Mouse (Mus musculus): ENCODE results near the gene Esyt1. TPM values are rescaled to one million over a fixed set of nuclear protein-coding genes. Genes with fewer than 3 reads are reported as not detected.
A peak's percentile ranks its signal among the peaks of the same experiment; 100 is the strongest.

Esyt1 gene
- polyA plus RNA-seq, 1 experiment from 2014 or later = 11.7 TPM

DNA sequence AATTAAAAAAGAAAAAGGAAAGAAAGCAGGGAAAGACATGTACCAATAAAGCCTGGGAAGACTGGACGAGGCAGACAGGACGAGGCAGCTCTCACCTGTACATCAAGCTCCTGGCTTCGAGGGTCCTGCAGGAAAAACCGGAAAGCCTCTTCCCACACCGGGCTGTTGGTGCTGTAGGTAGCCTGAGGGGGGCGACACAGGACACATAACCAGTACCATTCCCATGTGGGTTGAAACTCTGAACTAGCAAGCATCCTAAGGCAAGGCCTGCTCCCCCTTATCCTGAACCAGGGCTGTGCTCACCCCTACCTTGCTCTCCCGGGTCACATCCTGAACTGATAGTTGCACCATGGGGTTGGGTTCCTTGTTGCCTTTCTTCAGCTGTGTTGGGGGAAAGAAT is 6.8 kb downstream of the Esyt1 start:
- Histone ChIP-seq H3K27me3 (replicated peaks; ENCODE audit: control insufficient read depth, insufficient read depth, low read length) (no peaks in the 10 kb centered on the region), H3K4me3 (ENCODE audit: low read depth, low read length) (no peak overlapping the region), H3K9me3 (ENCODE audit: control insufficient read depth) (no peaks in the 10 kb centered on the region), H3K4me2 (replicated peaks; ENCODE audit: low read depth) (no peak overlapping the region), H3K9ac (ENCODE audit: low read depth, low read length) (no peak overlapping the region), H3K27ac (ENCODE audit: low read depth, low read length) (no peak overlapping the region), H3K4me1 (replicated peaks; ENCODE audit: control insufficient read depth, insufficient read depth, low read length) (no peaks in the 10 kb centered on the region), H3K36me3 (ENCODE audit: control insufficient read depth, insufficient read depth) (peaks cover 64% of the 10 kb centered on the region)
- no peak for ATAC-seq
- WGBS = 79% methylated on average over 7 of the region's 7 CpGs
- peak; percentile 75 for TF ChIP-seq CTCF (IDR thresholded peaks at IDR 0.05; ENCODE audit: low read depth)

DNA sequence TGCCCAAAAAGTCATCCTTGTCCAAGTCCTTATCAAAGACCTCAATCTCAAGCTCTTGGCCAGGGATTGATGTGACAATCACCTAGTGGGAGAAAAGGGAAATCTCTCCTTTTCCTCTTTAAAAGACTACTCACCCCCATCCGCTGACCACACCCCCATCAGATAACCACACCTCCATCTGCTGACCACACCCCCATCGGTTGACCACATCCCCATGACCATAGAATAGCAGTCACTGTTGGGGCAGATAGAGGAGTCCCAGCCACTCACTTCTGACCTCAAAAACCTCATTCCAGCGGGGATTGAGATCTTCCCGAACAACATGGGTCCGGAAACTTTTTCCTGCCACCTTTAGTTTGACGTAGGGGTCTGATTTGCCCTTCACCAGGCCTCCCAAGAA is 9.0 kb downstream of the Esyt1 start:
- WGBS = 51% methylated on average over 6 of the region's 6 CpGs
- TF ChIP-seq CTCF (IDR thresholded peaks at IDR 0.05; ENCODE audit: low read depth) = no peak
- H3K36me3 ChIP-seq (ENCODE audit: control insufficient read depth, insufficient read depth) = peaks cover 75% of the 10 kb centered on the region
- no peak overlapping the region for H3K4me2 ChIP-seq (replicated peaks; ENCODE audit: low read depth)
- H3K4me3 ChIP-seq (ENCODE audit: low read depth, low read length) = no peak overlapping the region
- H3K27ac ChIP-seq (ENCODE audit: low read depth, low read length) = no peak overlapping the region
- no peaks in the 10 kb centered on the region for H3K27me3 ChIP-seq (replicated peaks; ENCODE audit: control insufficient read depth, insufficient read depth, low read length)
- H3K4me1 ChIP-seq (replicated peaks; ENCODE audit: control insufficient read depth, insufficient read depth, low read length) = no peaks in the 10 kb centered on the region
- H3K9ac ChIP-seq (ENCODE audit: low read depth, low read length) = no peak overlapping the region
- H3K9me3 ChIP-seq (ENCODE audit: control insufficient read depth) = no peaks in the 10 kb centered on the region
- ATAC-seq = no peak

DNA sequence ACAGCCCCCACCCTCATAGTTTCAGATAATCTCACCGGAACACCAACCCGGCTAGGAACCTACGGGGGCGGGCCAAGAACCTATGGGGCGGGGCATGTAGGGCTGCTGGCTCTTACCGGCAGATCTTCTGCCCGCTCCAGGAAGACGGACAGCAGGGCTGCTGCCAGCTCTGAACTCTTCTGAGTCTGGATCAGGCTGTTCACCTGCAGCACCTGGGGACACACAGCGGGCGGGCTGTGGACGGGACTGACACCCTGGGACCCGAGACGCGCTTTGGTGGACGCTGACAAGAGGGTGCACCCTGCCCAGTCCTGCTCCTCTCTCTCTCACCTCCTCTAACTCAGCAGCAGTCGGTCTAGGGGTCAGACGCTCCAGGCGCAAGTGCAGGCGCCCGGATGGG is 9.6 kb downstream of the Esyt1 start:
- ATAC-seq = peak; percentile 23; the same call in 1 of the 2 replicates
- peaks cover 75% of the 10 kb centered on the region for H3K36me3 ChIP-seq (ENCODE audit: control insufficient read depth, insufficient read depth)
- no peaks in the 10 kb centered on the region for H3K9me3 ChIP-seq (ENCODE audit: control insufficient read depth)

DNA sequence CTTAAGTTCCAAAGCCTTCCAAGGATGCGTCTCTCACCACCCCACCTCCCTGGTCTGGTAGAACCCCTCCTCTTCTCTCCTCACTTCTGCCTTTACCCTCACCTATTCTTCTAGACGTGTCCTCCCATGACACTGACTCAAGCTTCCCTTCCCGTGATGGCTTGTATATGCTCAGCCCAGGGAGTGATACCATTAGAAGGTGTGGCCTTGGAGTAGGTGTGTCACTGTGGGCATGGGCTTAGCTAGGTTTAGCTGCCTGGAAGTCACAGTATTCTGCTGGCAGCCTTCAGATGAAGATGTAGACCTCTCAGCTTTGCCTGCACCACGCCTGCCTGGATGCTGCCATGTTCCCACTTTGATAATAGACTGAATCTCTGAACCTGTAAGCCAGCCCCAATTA is 10.6 kb downstream of the Esyt1 start:
- peaks cover 71% of the 10 kb centered on the region for H3K36me3 ChIP-seq (ENCODE audit: control insufficient read depth, insufficient read depth)
- no peak for TF ChIP-seq CTCF (IDR thresholded peaks at IDR 0.05; ENCODE audit: low read depth)

More for the DNA sequence above, 9.6 kb downstream of the Esyt1 start:
- H3K9ac ChIP-seq (ENCODE audit: low read depth, low read length) = no peak overlapping the region
- WGBS = 50% methylated on average over 20 of the region's 20 CpGs
- no peaks in the 10 kb centered on the region for H3K27me3 ChIP-seq (replicated peaks; ENCODE audit: control insufficient read depth, insufficient read depth, low read length)
- H3K4me2 ChIP-seq (replicated peaks; ENCODE audit: low read depth) = peak overlapping the region; percentile 47
- TF ChIP-seq CTCF (IDR thresholded peaks at IDR 0.05; ENCODE audit: low read depth) = no peak
- 0 out of 2 replicates have a peak overlapping the region, but pooled peaks have one; percentile 7 for H3K4me3 ChIP-seq (ENCODE audit: low read depth, low read length)
- no peaks in the 10 kb centered on the region for H3K4me1 ChIP-seq (replicated peaks; ENCODE audit: control insufficient read depth, insufficient read depth, low read length)
- no peak overlapping the region; the same call in 1 of the 2 replicates for H3K27ac ChIP-seq (ENCODE audit: low read depth, low read length)

GRCm38 (mm10) chr10:128511761-128512160 is 13.9 kb downstream of the Esyt1 start:
- Histone ChIP-seq H3K27ac (ENCODE audit: low read depth, low read length) (no peak overlapping the region), H3K4me3 (ENCODE audit: low read depth, low read length) (no peak overlapping the region), H3K4me1 (replicated peaks; ENCODE audit: control insufficient read depth, insufficient read depth, low read length) (no peaks in the 10 kb centered on the region), H3K27me3 (replicated peaks; ENCODE audit: control insufficient read depth, insufficient read depth, low read length) (no peaks in the 10 kb centered on the region), H3K36me3 (ENCODE audit: control insufficient read depth, insufficient read depth) (peaks cover 49% of the 10 kb centered on the region), H3K4me2 (replicated peaks; ENCODE audit: low read depth) (no peak overlapping the region), H3K9ac (ENCODE audit: low read depth, low read length) (no peak overlapping the region), H3K9me3 (ENCODE audit: control insufficient read depth) (no peaks in the 10 kb centered on the region)
- ATAC-seq = no peak
- TF ChIP-seq CTCF (IDR thresholded peaks at IDR 0.05; ENCODE audit: low read depth) = no peak
- 88% methylated on average over 12 of the region's 12 CpGs for WGBS

More for the DNA sequence above, 10.6 kb downstream of the Esyt1 start:
- H3K27me3 ChIP-seq (replicated peaks; ENCODE audit: control insufficient read depth, insufficient read depth, low read length) = no peaks in the 10 kb centered on the region
- ATAC-seq = 0 out of 2 replicates have a peak, but pooled peaks have one; percentile 12
- 71% methylated on average over 4 of the region's 4 CpGs for WGBS
- no peaks in the 10 kb centered on the region for H3K4me1 ChIP-seq (replicated peaks; ENCODE audit: control insufficient read depth, insufficient read depth, low read length)
- no peaks in the 10 kb centered on the region for H3K9me3 ChIP-seq (ENCODE audit: control insufficient read depth)
- H3K9ac ChIP-seq (ENCODE audit: low read depth, low read length) = no peak overlapping the region
- H3K27ac ChIP-seq (ENCODE audit: low read depth, low read length) = no peak overlapping the region
- H3K4me3 ChIP-seq (ENCODE audit: low read depth, low read length) = no peak overlapping the region
- no peak overlapping the region for H3K4me2 ChIP-seq (replicated peaks; ENCODE audit: low read depth)

GRCm38 (mm10) chr10:128511189-128511588 is 14.5 kb downstream of the Esyt1 start:
- Histone ChIP-seq H3K27me3 (replicated peaks; ENCODE audit: control insufficient read depth, insufficient read depth, low read length) (no peaks in the 10 kb centered on the region), H3K9me3 (ENCODE audit: control insufficient read depth) (no peaks in the 10 kb centered on the region), H3K4me3 (ENCODE audit: low read depth, low read length) (no peak overlapping the region), H3K4me1 (replicated peaks; ENCODE audit: control insufficient read depth, insufficient read depth, low read length) (no peaks in the 10 kb centered on the region), H3K9ac (ENCODE audit: low read depth, low read length) (no peak overlapping the region), H3K36me3 (ENCODE audit: control insufficient read depth, insufficient read depth) (peaks cover 44% of the 10 kb centered on the region), H3K27ac (ENCODE audit: low read depth, low read length) (no peak overlapping the region), H3K4me2 (replicated peaks; ENCODE audit: low read depth) (no peak overlapping the region)
- TF ChIP-seq CTCF (IDR thresholded peaks at IDR 0.05; ENCODE audit: low read depth) = no peak
- ATAC-seq = no peak
- WGBS = 90% methylated on average over 9 of the region's 9 CpGs

DNA sequence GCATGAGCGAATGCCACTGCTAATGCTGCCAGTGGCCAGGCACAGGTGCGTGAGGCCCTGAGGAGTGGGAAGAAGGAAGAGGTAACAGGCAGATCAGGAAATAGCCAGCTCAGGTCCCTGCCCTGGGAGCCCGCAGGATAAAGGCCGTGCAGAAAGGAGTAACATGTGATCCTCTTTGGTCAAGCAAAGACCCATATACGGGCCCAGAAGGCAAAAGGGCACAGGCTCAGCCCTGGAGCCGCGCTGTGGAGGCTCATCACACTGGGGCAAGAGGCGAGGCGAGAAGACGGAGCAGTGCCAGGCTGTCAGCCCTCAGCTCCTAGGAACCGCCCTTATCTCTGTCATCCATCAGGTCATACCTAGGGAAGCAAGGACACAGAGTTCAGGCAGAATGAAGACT is 15.4 kb downstream of the Esyt1 start:
- H3K36me3 ChIP-seq (ENCODE audit: control insufficient read depth, insufficient read depth) = peaks cover 36% of the 10 kb centered on the region
- no peaks in the 10 kb centered on the region for H3K27me3 ChIP-seq (replicated peaks; ENCODE audit: control insufficient read depth, insufficient read depth, low read length)
- no peak overlapping the region for H3K4me3 ChIP-seq (ENCODE audit: low read depth, low read length)
- H3K4me2 ChIP-seq (replicated peaks; ENCODE audit: low read depth) = no peak overlapping the region
- ATAC-seq = no peak
- no peaks in the 10 kb centered on the region for H3K4me1 ChIP-seq (replicated peaks; ENCODE audit: control insufficient read depth, insufficient read depth, low read length)
- H3K9me3 ChIP-seq (ENCODE audit: control insufficient read depth) = no peaks in the 10 kb centered on the region
- 80% methylated on average over 11 of the region's 11 CpGs for WGBS
- H3K27ac ChIP-seq (ENCODE audit: low read depth, low read length) = 0 out of 2 replicates have a peak overlapping the region, but pooled peaks have one; percentile 8
- no peak overlapping the region for H3K9ac ChIP-seq (ENCODE audit: low read depth, low read length)
- TF ChIP-seq CTCF (IDR thresholded peaks at IDR 0.05; ENCODE audit: low read depth) = no peak
